Mouse (Mus musculus): ENCODE measurements around the gene Serinc4.

- TF ChIP-seq HCFC1 (IDR thresholded peaks at IDR 0.05; ENCODE audit: borderline replicate concordance, insufficient read depth, low read length) (peak; percentile 41), MAFK (IDR thresholded peaks at IDR 0.05; ENCODE audit: insufficient read depth, low read depth, low read length) (no peak), CHD2 (IDR thresholded peaks at IDR 0.05; ENCODE audit: low read depth, low read length) (no peak), ZC3H11A (IDR thresholded peaks at IDR 0.05; ENCODE audit: borderline replicate concordance, low read depth, low read length) (no peak), ZNF384 (IDR thresholded peaks at IDR 0.05; ENCODE audit: low read depth, low read length) (no peak)
Observed at GRCm38 (mm10) chr2:121413387-121414042, 43.1 kb downstream of the Serinc4 start, which contains the start of the genes Pdia3 and Catsper2.

Data from ES-E14 (cell line).